ENCODE assay signal across 21 mouse cellular contexts in the genomic region with DNA sequence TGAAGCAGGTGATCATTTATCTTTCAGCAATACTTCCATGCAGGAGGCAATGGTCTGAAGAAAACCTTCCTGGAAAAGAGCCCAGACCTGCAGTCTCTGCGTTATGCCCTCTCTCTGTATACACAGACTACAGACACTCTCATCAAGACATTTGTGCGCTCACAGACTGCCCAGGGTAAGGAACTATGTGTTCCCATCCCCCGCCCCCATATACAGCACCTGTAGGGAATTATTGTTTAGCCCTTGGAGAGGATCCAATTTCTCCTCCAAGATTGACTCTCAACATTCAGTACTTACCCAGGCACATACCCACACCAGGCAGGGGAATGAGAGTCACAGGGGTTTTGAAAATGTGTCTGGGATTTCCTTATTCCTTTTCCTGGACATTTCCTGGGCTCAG. TPM values are rescaled to one million over a fixed set of nuclear protein-coding genes. Genes with fewer than 3 reads are reported as not detected.
DNase-seq lines count a peak whose midpoint lies in the region; ATAC-seq and TF ChIP-seq lines count a peak whose summit lies in the region.
"Had no signal": no experiment of that assay in that cellular context is flagged by ENCODE, and none has a peak within 500 bp of the region (broad histone marks: within the 10 kb centered on the region; RNA-seq: fewer than 3 reads in every experiment).

No protein-coding gene starts in this region.

- no peak overlapping the region for H3K27ac ChIP-seq in forebrain, embryonic 11.5 days (ENCODE audit: low read depth, low read length)
- H3K27ac ChIP-seq in forebrain, postnatal 0 days (ENCODE audit: low read depth, low read length): no peak overlapping the region
- H3K27ac ChIP-seq in lung, postnatal 0 days (ENCODE audit: low read length): no peak overlapping the region
- H3K27ac ChIP-seq in embryonic facial prominence, embryonic 11.5 days (replicated peaks; ENCODE audit: low read depth, low read length): no peak overlapping the region
- peak overlapping the region; percentile 34; the same call in 1 of the 2 replicates for H3K27ac ChIP-seq in limb, embryonic 13.5 days
- H3K27ac ChIP-seq: forebrain, embryonic 10.5 days; hindbrain, embryonic 10.5 days; left cerebral cortex, adult 2 months; liver, embryonic 12.5 days; lung, embryonic 15.5 days had no signal

- no peak for TF ChIP-seq POLR2A in lung, adult 2 months (IDR thresholded peaks at IDR 0.05; ENCODE audit: borderline replicate concordance, extremely low read depth, low read depth, low read length)

- no peaks in the 10 kb centered on the region for H3K9me3 ChIP-seq in forebrain, embryonic 11.5 days (ENCODE audit: control insufficient read depth, low read length)
- no peaks in the 10 kb centered on the region for H3K9me3 ChIP-seq in forebrain, postnatal 0 days (ENCODE audit: low read length)
- no peaks in the 10 kb centered on the region for H3K9me3 ChIP-seq in lung, postnatal 0 days (ENCODE audit: low read length)
- no peaks in the 10 kb centered on the region for H3K9me3 ChIP-seq in embryonic facial prominence, embryonic 11.5 days (replicated peaks; ENCODE audit: control insufficient read depth, low read length)
- H3K9me3 ChIP-seq in limb, embryonic 13.5 days: no peaks in the 10 kb centered on the region
- H3K9me3 ChIP-seq: forebrain, embryonic 10.5 days; heart, embryonic 10.5 days; hindbrain, embryonic 10.5 days; liver, embryonic 12.5 days; lung, embryonic 15.5 days had no signal

- 0 out of 2 replicates have a peak, but pooled peaks cover 2% of the 10 kb centered on the region for H3K4me1 ChIP-seq in forebrain, embryonic 11.5 days (replicated peaks; ENCODE audit: control insufficient read depth, insufficient read depth, low read length)
- no peaks in the 10 kb centered on the region for H3K4me1 ChIP-seq in forebrain, postnatal 0 days (ENCODE audit: insufficient read depth)
- no peaks in the 10 kb centered on the region for H3K4me1 ChIP-seq in lung, postnatal 0 days (ENCODE audit: insufficient read depth, low read depth, low read length)
- H3K4me1 ChIP-seq in lung, adult 2 months (ENCODE audit: control insufficient read depth, insufficient read depth, low read length): no peaks in the 10 kb centered on the region
- H3K4me1 ChIP-seq in embryonic facial prominence, embryonic 11.5 days (ENCODE audit: control insufficient read depth, insufficient read depth, low read length): no peaks in the 10 kb centered on the region; the same call in 1 of the 2 replicates
- peaks cover 20% of the 10 kb centered on the region for H3K4me1 ChIP-seq in limb, embryonic 13.5 days
- H3K4me1 ChIP-seq: liver, embryonic 12.5 days had no signal

- H3K4me2 ChIP-seq in forebrain, embryonic 11.5 days (ENCODE audit: low read depth, low read length, severe bottlenecking): no peak overlapping the region
- H3K4me2 ChIP-seq in forebrain, postnatal 0 days (ENCODE audit: low read depth): no peak overlapping the region
- H3K4me2 ChIP-seq in lung, postnatal 0 days (replicated peaks; ENCODE audit: low read depth, low read length): no peak overlapping the region
- H3K4me2 ChIP-seq in embryonic facial prominence, embryonic 11.5 days (ENCODE audit: low read depth, low read length): no peak overlapping the region
- H3K4me2 ChIP-seq in limb, embryonic 13.5 days (replicated peaks): no peak overlapping the region
- H3K4me2 ChIP-seq: liver, embryonic 12.5 days; lung, embryonic 15.5 days had no signal

- no peak for TF ChIP-seq EP300 in lung, postnatal 0 days (IDR thresholded peaks at IDR 0.05)

- H3K36me3 ChIP-seq in forebrain, embryonic 11.5 days (ENCODE audit: control insufficient read depth, insufficient read depth, low read length): no peaks in the 10 kb centered on the region; the same call in 1 of the 2 replicates
- peaks cover 50% of the 10 kb centered on the region for H3K36me3 ChIP-seq in forebrain, postnatal 0 days (ENCODE audit: insufficient read depth)
- H3K36me3 ChIP-seq in lung, postnatal 0 days (ENCODE audit: insufficient read depth, low read length): no peaks in the 10 kb centered on the region
- H3K36me3 ChIP-seq in embryonic facial prominence, embryonic 11.5 days (replicated peaks; ENCODE audit: control insufficient read depth, insufficient read depth, low read depth, low read length): no peaks in the 10 kb centered on the region
- no peaks in the 10 kb centered on the region for H3K36me3 ChIP-seq in limb, embryonic 13.5 days
- H3K36me3 ChIP-seq: liver, embryonic 12.5 days; lung, embryonic 15.5 days had no signal

- no peak overlapping the region for H3K9ac ChIP-seq in forebrain, embryonic 11.5 days (ENCODE audit: low read length)
- H3K9ac ChIP-seq in forebrain, postnatal 0 days: no peak overlapping the region
- H3K9ac ChIP-seq in lung, postnatal 0 days (replicated peaks; ENCODE audit: low read depth): no peak overlapping the region
- H3K9ac ChIP-seq in embryonic facial prominence, embryonic 11.5 days (replicated peaks; ENCODE audit: low read length): no peak overlapping the region
- H3K9ac ChIP-seq in limb, embryonic 13.5 days: no peak overlapping the region
- H3K9ac ChIP-seq: liver, embryonic 12.5 days; lung, embryonic 15.5 days had no signal

- ATAC-seq in forebrain, embryonic 11.5 days (replicated peaks; ENCODE audit: low FRiP score): no peak
- no peak for ATAC-seq in forebrain, postnatal 0 days
- ATAC-seq in lung, postnatal 0 days: no peak
- no peak for ATAC-seq in embryonic facial prominence, embryonic 11.5 days (replicated peaks; ENCODE audit: insufficient number of reproducible peaks, low FRiP score, low TSS enrichment, low read depth)
- ATAC-seq in limb, embryonic 13.5 days (ENCODE audit: low FRiP score, low read depth): peak; percentile 40; the same call in 1 of the 2 replicates
- ATAC-seq: CD4-positive, CD25-positive, alpha-beta regulatory T cell, adult 4 months; liver, embryonic 12.5 days had no signal

- H3K4me3 ChIP-seq in forebrain, embryonic 11.5 days (ENCODE audit: low read depth, low read length): no peak overlapping the region
- H3K4me3 ChIP-seq in forebrain, postnatal 0 days (ENCODE audit: low read depth, low read length): no peak overlapping the region
- H3K4me3 ChIP-seq in lung, postnatal 0 days (ENCODE audit: low read depth, low read length): no peak overlapping the region
- no peak overlapping the region for H3K4me3 ChIP-seq in lung, adult 2 months (replicated peaks; ENCODE audit: extremely low read depth, low read depth, low read length)
- H3K4me3 ChIP-seq in embryonic facial prominence, embryonic 11.5 days (ENCODE audit: low read depth, low read length): no peak overlapping the region
- H3K4me3 ChIP-seq in limb, embryonic 13.5 days: no peak overlapping the region
- H3K4me3 ChIP-seq: forebrain, embryonic 10.5 days; heart, embryonic 10.5 days; hindbrain, embryonic 10.5 days; left cerebral cortex, adult 2 months; liver, embryonic 12.5 days; lung, embryonic 15.5 days had no signal

- WGBS in forebrain, embryonic 11.5 days: 83% methylated on average over 3 of the region's 3 CpGs
- 71% methylated on average over 3 of the region's 3 CpGs for WGBS in forebrain, postnatal 0 days
- 41% methylated on average over 3 of the region's 3 CpGs for WGBS in lung, postnatal 0 days
- 56% methylated on average over 3 of the region's 3 CpGs for WGBS in lung, adult 2 months
- WGBS in embryonic facial prominence, embryonic 11.5 days: 51% methylated on average over 3 of the region's 3 CpGs
- 37% methylated on average over 3 of the region's 3 CpGs for WGBS in limb, embryonic 13.5 days

- DNase-seq in forebrain, embryonic 11.5 days (ENCODE audit: low spot score): peak; percentile 26
- DNase-seq in forebrain, postnatal 0 days: no peak
- DNase-seq in lung, postnatal 0 days (ENCODE audit: low spot score): peak; percentile 11
- DNase-seq in lung, adult 2 months: no peak
- peak; percentile 73 for DNase-seq in embryonic facial prominence, embryonic 11.5 days (ENCODE audit: low spot score)
- no peak for DNase-seq in heart, adult 11 months
- no peak for DNase-seq in right cerebral cortex, postnatal 14 days
- DNase-seq: cerebellum, adult 9-10 months; gastrocnemius, postnatal 36 days; heart, postnatal 10 days; right cerebral cortex, adult 18-20 months; thymus, postnatal 25 days had no signal

- H3K27me3 ChIP-seq in forebrain, embryonic 11.5 days (ENCODE audit: control insufficient read depth, insufficient read depth, low read length): no peaks in the 10 kb centered on the region
- no peaks in the 10 kb centered on the region for H3K27me3 ChIP-seq in forebrain, postnatal 0 days (ENCODE audit: insufficient read depth, low read length)
- no peaks in the 10 kb centered on the region for H3K27me3 ChIP-seq in lung, postnatal 0 days (replicated peaks; ENCODE audit: insufficient read depth, low read length)
- no peaks in the 10 kb centered on the region for H3K27me3 ChIP-seq in embryonic facial prominence, embryonic 11.5 days (ENCODE audit: control insufficient read depth, insufficient read depth, low read length)
- H3K27me3 ChIP-seq in limb, embryonic 13.5 days: no peaks in the 10 kb centered on the region
- H3K27me3 ChIP-seq: liver, embryonic 12.5 days; lung, embryonic 15.5 days had no signal

- no peak for TF ChIP-seq CTCF in forebrain, postnatal 0 days (IDR thresholded peaks at IDR 0.05; ENCODE audit: low read depth)
- TF ChIP-seq CTCF in lung, postnatal 0 days (IDR thresholded peaks at IDR 0.05): no peak
- TF ChIP-seq CTCF in lung, adult 2 months (IDR thresholded peaks at IDR 0.05; ENCODE audit: insufficient read depth, low read length): no peak

RNA-seq across cellular contexts. Expression of a gene that starts 7.5 kb away (rescaled TPM):
- 0.20 and 0.60 TPM in 2 replicates for polyA plus RNA-seq in forebrain, embryonic 11.5 days (2014; fragmentation: Nextera tagmentation; extraction: Ambion mirVana)
- 0.38 and 1.8 TPM in 2 replicates for total RNA-seq in forebrain, postnatal 0 days (2014; rRNA removed)
- polyA plus RNA-seq in forebrain, postnatal 0 days (2015; fragmentation: Nextera tagmentation; extraction: Ambion mirVana): 0.23 and 0.52 TPM in 2 replicates
- polyA plus RNA-seq in lung, postnatal 0 days (2015; fragmentation: Nextera tagmentation; extraction: Ambion mirVana): 0.14 and 0.21 TPM in 2 replicates
- polyA plus RNA-seq in lung, adult 2 months (2012; rRNA removed): 0.08 and 0.25 TPM in 2 replicates
- 0.40 and 0.58 TPM in 2 replicates for polyA plus RNA-seq in embryonic facial prominence, embryonic 11.5 days (2014; fragmentation: Nextera tagmentation; extraction: Ambion mirVana)
- 0.70 and 0.71 TPM in 2 replicates for polyA plus RNA-seq in limb, embryonic 13.5 days (2015; fragmentation: Nextera tagmentation; extraction: Ambion mirVana)
- total RNA-seq: gastrocnemius, adult 18-20 months; gastrocnemius, postnatal 36 days had no signal
- polyA plus RNA-seq: CD4-positive, CD25-positive, alpha-beta regulatory T cell, adult 4 months had no signal

Comparison
In these comparisons a context has a peak if more than half of its experiments do, and no peak if none do; other contexts are left out.
1. DNase-seq: peak in forebrain, embryonic 11.5 days (single experiment), lung, postnatal 0 days (single experiment) and embryonic facial prominence, embryonic 11.5 days (single experiment); none in forebrain, postnatal 0 days (single experiment), lung, adult 2 months (single experiment), heart, adult 11 months (single experiment) and right cerebral cortex, postnatal 14 days (single experiment).